Mouse (Mus musculus) small intestine, adult 2 months (tissue): ENCODE measurements at regions not wholly inside any gene's neighbourhood (a gene's known extent, or its start where the extent isn't known, plus 50 kb on each side); places are given as distances from the start of the nearest gene placed in this dataset.

Source experiments
- H3K27ac ChIP-seq: fragments of 200-500 bp; 2 replicates; pipeline ENCODE4 v1.5.1; 2012; ENCODE audit warnings: low read depth, low read length, control low read depth, inconsistent platforms; ENCODE audit not compliant: insufficient read depth
- H3K27me3 ChIP-seq: fragments of 200-500 bp; 2 replicates; pipeline ENCODE4 v1.6.1; 2012; ENCODE audit warnings: mild to moderate bottlenecking, moderate library complexity, low read length, inconsistent platforms; ENCODE audit not compliant: control insufficient read depth, insufficient read depth
- H3K36me3 ChIP-seq: fragments of 200-500 bp; 2 replicates; pipeline ENCODE4 v1.6.1; 2012; ENCODE audit warnings: mild to moderate bottlenecking, low read length, control low read depth, inconsistent platforms; ENCODE audit not compliant: control insufficient read depth, insufficient read depth
- H3K4me1 ChIP-seq: fragments of 200-500 bp; 2 replicates; pipeline ENCODE4 v1.6.1; 2012; ENCODE audit warnings: low read length, inconsistent platforms, mixed read lengths; ENCODE audit not compliant: control insufficient read depth, insufficient read depth, insufficient read length
- H3K4me3 ChIP-seq: fragments of 200-500 bp; 2 replicates; pipeline ENCODE4 v1.5.1; 2012; ENCODE audit warnings: low read depth, mild to moderate bottlenecking, control low read depth, inconsistent platforms, low read length, moderate library complexity
- CTCF ChIP-seq: fragments of 200-500 bp; IDR thresholded peaks from 2 replicates; pipeline ENCODE4 v1.5.1; 2012; ENCODE audit warnings: low read depth, mild to moderate bottlenecking, control low read depth, inconsistent platforms, low read length, moderate library complexity, mixed read lengths; ENCODE audit not compliant: insufficient replicate concordance, insufficient read length; ENCODE audit errors: extremely low read depth
- POLR2A ChIP-seq: fragments of 200-500 bp; IDR thresholded peaks from 2 replicates; pipeline ENCODE4 v1.6.1; 2012; ENCODE audit warnings: low read depth, mild to moderate bottlenecking, control low read depth, inconsistent platforms, low read length, moderate library complexity
- WGBS: fragments of 180-500 bp; shearing (Covaris S2); methylation state at CpG from one replicate; pipeline ENCODE4 v1.1.7; 2018; 5-methylcytosine and 5-hydroxymethylcytosine counted together

DNA sequence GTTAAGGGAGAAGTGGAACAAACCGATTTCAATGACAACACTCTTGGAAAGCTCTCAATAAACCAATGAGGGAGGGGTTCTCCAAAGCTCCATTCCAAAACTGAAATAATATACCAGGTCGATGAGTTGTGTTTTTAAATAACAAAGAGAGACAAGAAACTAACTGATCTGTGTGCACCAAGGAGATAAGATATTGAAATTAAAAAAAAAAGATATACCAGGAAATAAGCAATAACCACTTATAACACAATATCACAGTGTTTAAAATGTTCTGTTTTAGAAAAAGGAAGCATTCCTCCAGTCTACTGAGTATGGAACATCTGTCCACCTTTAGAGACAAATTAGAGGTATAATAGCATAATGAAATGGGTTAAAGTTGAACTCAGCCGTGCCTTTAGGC is 196.3 kb upstream of the Prdm1 start:
- Histone ChIP-seq H3K4me3 (no peak overlapping the region), H3K27ac (no peak overlapping the region), H3K4me1 (0 out of 2 replicates have a peak, but pooled peaks cover 2% of the 10 kb centered on the region), H3K36me3 (no peaks in the 10 kb centered on the region), H3K27me3 (no peaks in the 10 kb centered on the region)
- WGBS = 41% methylated on average over 3 of the region's 3 CpGs
- TF ChIP-seq POLR2A (no peak), CTCF (no peak)

DNA sequence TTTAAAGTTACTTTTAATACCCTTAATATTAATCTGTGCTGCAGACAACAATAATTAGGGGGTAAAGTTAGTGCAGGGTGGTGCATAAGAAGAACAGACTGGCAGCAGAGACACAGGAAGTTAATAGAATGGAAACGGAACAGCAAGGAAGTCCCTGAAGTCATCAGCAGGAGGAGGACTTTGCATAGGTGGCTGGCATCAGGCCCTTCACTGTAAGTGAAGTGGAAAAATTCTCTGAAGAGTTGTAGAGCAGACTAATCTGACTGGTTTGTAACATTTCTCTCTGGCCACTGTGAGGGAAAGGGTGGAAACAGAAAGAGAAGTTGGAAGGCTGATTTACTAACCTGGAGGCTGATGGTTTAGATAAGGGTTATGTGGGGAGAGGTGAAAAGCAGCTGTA is 195.5 kb upstream of the Prdm1 start:
- no peak overlapping the region for H3K27ac ChIP-seq
- no peaks in the 10 kb centered on the region for H3K27me3 ChIP-seq
- H3K4me1 ChIP-seq = 0 out of 2 replicates have a peak, but pooled peaks cover 2% of the 10 kb centered on the region
- TF ChIP-seq CTCF (no peak), POLR2A (no peak)
- H3K4me3 ChIP-seq = no peak overlapping the region
- H3K36me3 ChIP-seq = no peaks in the 10 kb centered on the region
- 54% methylated on average over 1 of the region's 1 CpGs for WGBS

DNA sequence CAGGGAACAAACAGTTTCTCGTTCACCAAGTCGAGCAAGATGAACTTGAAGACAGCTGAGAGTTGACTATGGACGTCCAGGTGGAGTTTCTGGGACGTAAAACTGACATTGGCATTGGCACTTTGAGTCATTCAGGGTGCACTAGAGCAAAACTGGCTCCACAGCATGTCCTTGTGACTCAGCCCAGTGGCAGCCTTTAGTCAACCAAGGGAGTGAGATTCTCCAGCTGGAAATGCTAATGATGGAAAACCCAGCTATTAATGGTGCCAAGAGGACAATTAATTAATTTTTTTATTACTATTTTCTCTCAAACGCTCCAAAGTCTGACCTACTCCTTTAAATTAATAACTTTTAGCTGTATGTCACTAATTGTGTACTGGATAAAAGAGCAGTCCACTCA is 195.0 kb upstream of the Prdm1 start:
- no peak for TF ChIP-seq CTCF
- TF ChIP-seq POLR2A = no peak
- Histone ChIP-seq H3K4me1 (0 out of 2 replicates have a peak, but pooled peaks cover 2% of the 10 kb centered on the region), H3K36me3 (no peaks in the 10 kb centered on the region), H3K27ac (no peak overlapping the region), H3K27me3 (no peaks in the 10 kb centered on the region), H3K4me3 (no peak overlapping the region)
- 77% methylated on average over 5 of the region's 5 CpGs for WGBS

DNA sequence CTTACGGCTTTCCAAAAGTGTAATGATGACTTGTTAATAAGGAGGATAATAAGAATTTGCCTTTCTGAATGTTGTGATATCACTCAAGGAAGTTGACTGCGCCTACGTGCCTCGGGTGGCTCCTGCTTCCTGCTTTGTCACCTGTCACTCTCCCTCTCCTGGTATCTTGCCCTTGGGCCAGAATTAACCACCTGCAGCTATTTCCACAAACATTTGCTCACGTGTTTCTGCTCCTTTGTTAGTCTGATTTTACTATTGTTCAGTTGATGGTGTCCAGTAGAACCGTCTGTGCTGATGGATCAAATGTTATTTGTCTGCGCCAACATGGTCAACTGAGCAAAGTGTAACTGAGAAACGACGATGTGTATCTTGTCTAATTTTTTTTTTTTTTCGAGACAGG is 193.4 kb upstream of the Prdm1 start:
- WGBS = 58% methylated on average over 10 of the region's 10 CpGs
- no peak for TF ChIP-seq POLR2A
- no peak for TF ChIP-seq CTCF
- Histone ChIP-seq H3K27me3 (no peaks in the 10 kb centered on the region), H3K4me3 (no peak overlapping the region), H3K4me1 (0 out of 2 replicates have a peak, but pooled peaks cover 2% of the 10 kb centered on the region), H3K36me3 (no peaks in the 10 kb centered on the region), H3K27ac (no peak overlapping the region)

DNA sequence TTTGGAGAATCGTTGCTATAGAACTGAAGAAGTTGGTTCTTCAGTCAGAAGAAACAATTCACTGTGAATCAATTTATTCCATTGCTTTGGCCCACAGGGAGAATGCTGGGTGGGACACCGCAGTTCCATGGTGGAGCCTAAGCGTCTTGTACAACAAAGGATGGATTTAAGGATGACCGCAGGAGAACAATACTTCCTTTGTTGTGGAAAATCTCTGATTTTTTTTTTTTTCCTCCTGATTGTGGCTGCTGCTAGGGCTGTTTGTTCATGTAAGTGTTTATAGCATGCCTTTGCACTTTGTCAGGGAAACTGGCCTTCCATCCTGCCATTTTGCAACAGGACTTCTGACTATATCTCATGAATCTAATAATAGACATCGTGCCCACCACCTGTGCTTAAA is 188.3 kb upstream of the Prdm1 start:
- no peak overlapping the region for H3K4me3 ChIP-seq
- TF ChIP-seq POLR2A (no peak), CTCF (no peak)
- H3K27me3 ChIP-seq = no peaks in the 10 kb centered on the region
- WGBS = 94% methylated on average over 5 of the region's 5 CpGs
- H3K27ac ChIP-seq = no peak overlapping the region
- peaks cover 2% of the 10 kb centered on the region; the same call in 1 of the 2 replicates for H3K4me1 ChIP-seq
- no peaks in the 10 kb centered on the region for H3K36me3 ChIP-seq

DNA sequence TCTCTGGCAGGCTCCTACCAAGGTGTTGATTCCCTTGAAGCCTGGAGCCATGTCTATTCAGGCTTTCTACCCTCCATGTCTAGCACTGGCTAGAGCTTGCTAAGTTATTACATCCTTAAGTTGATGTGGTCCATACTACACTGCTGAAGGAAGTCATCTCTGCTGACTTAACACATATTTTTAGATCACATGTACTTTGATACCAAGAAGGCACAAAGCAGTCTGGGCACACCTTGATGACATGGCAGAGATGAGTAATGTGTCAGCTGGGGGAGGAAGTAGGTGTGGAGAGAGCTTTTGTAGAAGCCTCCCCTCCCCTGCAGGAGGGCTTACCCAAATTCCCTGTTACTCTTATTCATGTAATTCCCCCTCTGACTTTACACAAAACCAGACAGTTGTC is 187.6 kb upstream of the Prdm1 start:
- no peaks in the 10 kb centered on the region for H3K36me3 ChIP-seq
- H3K4me3 ChIP-seq = no peak overlapping the region
- TF ChIP-seq POLR2A (no peak), CTCF (no peak)
- no peaks in the 10 kb centered on the region for H3K27me3 ChIP-seq
- H3K27ac ChIP-seq = no peak overlapping the region
- peaks cover 2% of the 10 kb centered on the region; the same call in 1 of the 2 replicates for H3K4me1 ChIP-seq

DNA sequence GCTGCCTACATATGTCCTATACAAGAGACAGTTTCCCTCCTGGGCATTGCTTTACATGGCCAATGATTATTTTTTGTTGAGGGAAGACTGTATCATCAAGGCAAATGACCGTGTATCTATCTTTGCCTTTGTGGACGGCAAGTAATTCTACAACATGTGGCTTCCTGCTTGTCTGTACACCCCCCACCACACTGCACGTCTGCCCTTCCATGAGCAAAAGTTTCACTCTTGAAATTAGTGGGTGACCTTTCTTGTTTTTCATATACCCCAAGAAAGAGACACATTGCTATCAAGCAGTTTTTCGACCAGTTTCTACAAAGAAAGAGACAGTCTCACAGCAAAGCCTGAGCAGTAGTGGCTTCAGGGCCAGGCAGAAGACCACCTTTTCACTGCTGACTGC is 180.5 kb upstream of the Prdm1 start:
- no peak for TF ChIP-seq POLR2A
- no peak for TF ChIP-seq CTCF

DNA sequence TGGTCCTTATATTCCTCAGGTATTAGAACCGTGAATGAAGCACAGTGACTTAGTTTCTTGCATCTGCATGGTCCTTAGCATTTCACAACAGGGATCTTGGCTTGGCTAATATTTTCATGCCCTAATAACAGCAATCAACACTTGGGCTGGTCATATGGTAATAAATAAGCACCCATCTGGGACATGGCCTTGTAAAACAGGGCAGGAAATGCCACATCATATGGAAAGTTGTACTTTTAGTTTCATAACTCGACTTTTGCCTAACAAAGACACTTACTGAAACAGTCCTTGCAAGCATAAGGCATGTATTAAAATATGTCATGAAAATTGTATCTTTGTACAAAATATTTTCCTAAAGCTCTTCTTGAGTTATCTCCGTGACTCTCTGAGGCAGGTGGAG is 175.8 kb upstream of the Prdm1 start:
- no peak overlapping the region for H3K4me3 ChIP-seq
- no peaks in the 10 kb centered on the region for H3K36me3 ChIP-seq
- H3K27ac ChIP-seq = no peak overlapping the region
- peaks cover 4% of the 10 kb centered on the region; the same call in 1 of the 2 replicates for H3K4me1 ChIP-seq
- 65% methylated on average over 3 of the region's 3 CpGs for WGBS
- TF ChIP-seq POLR2A = no peak
- no peak for TF ChIP-seq CTCF
- H3K27me3 ChIP-seq = no peaks in the 10 kb centered on the region

More for the DNA sequence above, 180.5 kb upstream of the Prdm1 start:
- Histone ChIP-seq H3K36me3 (no peaks in the 10 kb centered on the region), H3K27me3 (no peaks in the 10 kb centered on the region), H3K4me1 (no peaks in the 10 kb centered on the region; the same call in 1 of the 2 replicates), H3K27ac (no peak overlapping the region), H3K4me3 (no peak overlapping the region)
- WGBS = 90% methylated on average over 4 of the region's 4 CpGs
